Mouse (Mus musculus): ENCODE measurements around the gene Ckap5.

GRCm38 (mm10) chr2:91649553-91650359, 123.2 kb downstream of the Ckap5 start, which contains the start of the genes Zfp408 and Arhgap1:
- TF ChIP-seq CTCF (conservative IDR thresholded peaks at IDR 0.05; ENCODE audit: insufficient read depth, insufficient read length, low read depth, low read length) (no peak), POLR2A (IDR thresholded peaks at IDR 0.05; ENCODE audit: low read depth, low read length) (peak; percentile 62)
